Mouse (Mus musculus) mature B cell (primary cell): ENCODE measurements around the gene Skint1.
"Not testable (repeated sequence)": the region's sequence is repeated elsewhere in the genome, so short reads cannot be mapped to it uniquely, and the experiment has no call there.

Source experiments
- in situ Hi-C: fragments of 300-500 bp; cut with MboI; formaldehyde crosslinking; loops from 2 replicates; pipeline ENCODE4 v1.14.3; 2019

Gene Skint1

GRCm38 (mm10) chr4:112005969-112006368 is at the start of gene Skint1:
Gene Skint1, plus strand, starts transcription at chr4:112006269.
- in situ Hi-C loops, result no loop called here

- in situ Hi-C loops, result no loop called here
Observed at GRCm38 (mm10) chr4:111961309-111961708, 44.8 kb upstream of the Skint1 start.

- in situ Hi-C loops, result not testable (repeated sequence)
Observed at GRCm38 (mm10) chr4:111963241-111963640, 42.8 kb upstream of the Skint1 start.

GRCm38 (mm10) chr4:111963669-111964068 is 42.4 kb upstream of the Skint1 start:
- in situ Hi-C loops, result no loop called here

GRCm38 (mm10) chr4:111972623-111973022 is 33.4 kb upstream of the Skint1 start, which contains the start of gene Skint7:
Gene Skint7, plus strand, starts transcription at chr4:111972923.
- in situ Hi-C loops, result no loop called here

- in situ Hi-C loops, result no loop called here
Observed at GRCm38 (mm10) chr4:112071716-112072115, 65.6 kb downstream of the Skint1 start, which contains the start of gene Skint4. Gene Skint4, plus strand, starts transcription at chr4:112072016.
